Mouse (Mus musculus) myocyte (in vitro differentiated cells): ENCODE data around the gene Daxx. TPM values are rescaled to one million over a fixed set of nuclear protein-coding genes. Genes with fewer than 3 reads are reported as not detected.
"Not testable (repeated sequence)": the region's sequence is repeated elsewhere in the genome, so short reads cannot be mapped to it uniquely, and the experiment has no call there.

Source experiments
- H3K27me3 ChIP-seq: one replicate; pipeline ENCODE4 v1.6.1; 2011; ENCODE audit not compliant: control insufficient read depth, insufficient read depth, insufficient read length
- H3K36me3 ChIP-seq: one replicate; pipeline ENCODE4 v1.6.1; 2011; ENCODE audit not compliant: control insufficient read depth, insufficient read depth
- H3K4me2 ChIP-seq: one replicate; pipeline ENCODE4 v1.6.1; 2011; ENCODE audit warnings: low read depth, control low read depth
- H3K4me3 ChIP-seq: one replicate; pipeline ENCODE4 v1.5.1; 2011; ENCODE audit warnings: mild to moderate bottlenecking, control low read depth, moderate library complexity
- H3K79me2 ChIP-seq: one replicate; pipeline ENCODE4 v1.6.1; 2011; ENCODE audit not compliant: control insufficient read depth, insufficient read depth
- H3ac ChIP-seq: one replicate; pipeline ENCODE4 v1.6.1; 2011; ENCODE audit not compliant: control insufficient read depth, insufficient read length
- CEBPB ChIP-seq: IDR thresholded peaks from 2 replicates; pipeline ENCODE4 v1.6.1; 2011; ENCODE audit warnings: mild to moderate bottlenecking, moderate library complexity; ENCODE audit not compliant: poor library complexity, insufficient read depth, severe bottlenecking
- E2F4 ChIP-seq: IDR thresholded peaks from one replicate; pipeline ENCODE4 v1.6.1; 2011; ENCODE audit warnings: mild to moderate bottlenecking, control low read depth, moderate library complexity; ENCODE audit not compliant: insufficient read depth
- MAX ChIP-seq: IDR thresholded peaks from one replicate; pipeline ENCODE4 v1.6.1; 2011; ENCODE audit warnings: low read depth, mild to moderate bottlenecking, control low read depth
- MYOD1 ChIP-seq, 3 experiments: IDR thresholded peaks; one replicate each; pipeline ENCODE4 v1.6.1; 2011; ENCODE audit warnings: control low read depth in 2 of 3, low read depth in 2 of 3, mild to moderate bottlenecking in 2 of 3, moderate library complexity in 1 of 3; ENCODE audit not compliant: insufficient read length in 2 of 3, control insufficient read depth in 1 of 3
- MYOG ChIP-seq, 3 experiments: IDR thresholded peaks; one replicate each; pipeline ENCODE4 v1.6.1; 2011; ENCODE audit warnings: control low read depth in 2 of 3, low read depth in 2 of 3, mild to moderate bottlenecking in 2 of 3; ENCODE audit not compliant: insufficient read length in 2 of 3, control insufficient read depth in 1 of 3, insufficient read depth in 1 of 3
- POLR2A ChIP-seq: IDR thresholded peaks from one replicate; pipeline ENCODE4 v1.6.1; 2011; ENCODE audit warnings: low read depth, mild to moderate bottlenecking, control low read depth, moderate library complexity; ENCODE audit not compliant: insufficient read length
- POLR2AphosphoS2 ChIP-seq: IDR thresholded peaks from one replicate; pipeline ENCODE4 v1.6.1; 2011; ENCODE audit warnings: low read depth, control low read depth; ENCODE audit not compliant: insufficient read length
- REST ChIP-seq: IDR thresholded peaks from one replicate; pipeline ENCODE4 v1.6.1; 2011; ENCODE audit warnings: mild to moderate bottlenecking, control low read depth, moderate library complexity; ENCODE audit not compliant: insufficient read depth, insufficient read length
- SRF ChIP-seq: IDR thresholded peaks from one replicate; pipeline ENCODE4 v1.6.1; 2011; ENCODE audit warnings: low read depth; ENCODE audit not compliant: control insufficient read depth, insufficient read length
- TCF12 ChIP-seq: IDR thresholded peaks from one replicate; pipeline ENCODE4 v1.6.1; 2011; ENCODE audit warnings: mild to moderate bottlenecking, control low read depth; ENCODE audit not compliant: poor library complexity, insufficient read depth, severe bottlenecking
- TCF3 ChIP-seq: IDR thresholded peaks from one replicate; pipeline ENCODE4 v1.6.1; 2011; ENCODE audit warnings: low read depth, control low read depth; ENCODE audit not compliant: insufficient read length
- USF1 ChIP-seq: IDR thresholded peaks from one replicate; pipeline ENCODE4 v1.6.1; 2011; ENCODE audit warnings: low read depth, mild to moderate bottlenecking, control low read depth, moderate library complexity
- polyA plus RNA-seq: library from polyadenylated mRNA; unstranded; fragments of >200 nt; fragmentation: generic; extraction: Trizol; gene quantifications from one replicate; pipeline ENCODE4 v1.2.1, GENCODE M21; 2012; ENCODE audit warnings: missing spikeins

The Daxx gene
- polyA plus RNA-seq, 1 experiment, result 16.9 TPM

GRCm38 (mm10) chr17:33901653-33902052 lies 7.6 kb upstream of the Daxx start:
- Histone ChIP-seq H3K79me2 (no peaks in the 10 kb centered on the region), H3K27me3 (no peaks in the 10 kb centered on the region), H3K36me3 (no peaks in the 10 kb centered on the region), H3K4me3 (no peak overlapping the region), H3ac (no peak overlapping the region), H3K4me2 (no peak overlapping the region)
- no peak for TF ChIP-seq TCF3
- no peak for TF ChIP-seq REST
- TF ChIP-seq POLR2AphosphoS2, result no peak
- no peak for TF ChIP-seq MYOD1 (IDR thresholded peaks at IDR 0.05; ENCODE audit: control insufficient read depth in 1 of 3, insufficient read length in 2 of 3, low read depth in 2 of 3)
- no peak for TF ChIP-seq POLR2A
- TF ChIP-seq CEBPB, result no peak
- no peak for TF ChIP-seq MAX
- no peak for TF ChIP-seq MYOG (IDR thresholded peaks at IDR 0.05; ENCODE audit: control insufficient read depth in 1 of 3, insufficient read depth in 1 of 3, insufficient read length in 2 of 3, low read depth in 2 of 3)
- TF ChIP-seq TCF12, result no peak
- TF ChIP-seq USF1, result no peak
- no peak for TF ChIP-seq E2F4
- TF ChIP-seq SRF, result no peak

- Histone ChIP-seq H3ac (no peak overlapping the region), H3K79me2 (no peaks in the 10 kb centered on the region)
- TF ChIP-seq TCF3, result no peak
- TF ChIP-seq SRF, result no peak
- TF ChIP-seq MAX, result no peak
- TF ChIP-seq POLR2AphosphoS2, result no peak
- no peak for TF ChIP-seq MYOD1 (IDR thresholded peaks at IDR 0.05; ENCODE audit: control insufficient read depth in 1 of 3, insufficient read length in 2 of 3, low read depth in 2 of 3)
- no peak for TF ChIP-seq USF1
- TF ChIP-seq E2F4, result no peak
- no peak for TF ChIP-seq TCF12
- no peak for TF ChIP-seq MYOG (IDR thresholded peaks at IDR 0.05; ENCODE audit: control insufficient read depth in 1 of 3, insufficient read depth in 1 of 3, insufficient read length in 2 of 3, low read depth in 2 of 3)
- no peak for TF ChIP-seq CEBPB
- no peak for TF ChIP-seq REST
- TF ChIP-seq POLR2A, result no peak
These were observed 7.1 kb upstream of the Daxx start for GRCm38 (mm10) chr17:33902079-33902478.

GRCm38 (mm10) chr17:33902491-33902890 lies 6.7 kb upstream of the Daxx start:
- H3K4me2 ChIP-seq, result no peak overlapping the region
- H3ac ChIP-seq, result no peak overlapping the region
- no peak overlapping the region for H3K4me3 ChIP-seq
- H3K36me3 ChIP-seq, result no peaks in the 10 kb centered on the region
- no peaks in the 10 kb centered on the region for H3K79me2 ChIP-seq
- no peaks in the 10 kb centered on the region for H3K27me3 ChIP-seq
- no peak for TF ChIP-seq REST

More at GRCm38 (mm10) chr17:33902079-33902478, 7.1 kb upstream of the Daxx start:
- Histone ChIP-seq H3K4me3 (no peak overlapping the region), H3K4me2 (no peak overlapping the region), H3K36me3 (no peaks in the 10 kb centered on the region), H3K27me3 (no peaks in the 10 kb centered on the region)

- not testable (repeated sequence) for H3ac ChIP-seq, H3K4me2 ChIP-seq, H3K79me2 ChIP-seq, H3K4me3 ChIP-seq, H3K27me3 ChIP-seq, H3K36me3 ChIP-seq
These were observed 5.1 kb upstream of the Daxx start for GRCm38 (mm10) chr17:33903911-33904651.

DNA sequence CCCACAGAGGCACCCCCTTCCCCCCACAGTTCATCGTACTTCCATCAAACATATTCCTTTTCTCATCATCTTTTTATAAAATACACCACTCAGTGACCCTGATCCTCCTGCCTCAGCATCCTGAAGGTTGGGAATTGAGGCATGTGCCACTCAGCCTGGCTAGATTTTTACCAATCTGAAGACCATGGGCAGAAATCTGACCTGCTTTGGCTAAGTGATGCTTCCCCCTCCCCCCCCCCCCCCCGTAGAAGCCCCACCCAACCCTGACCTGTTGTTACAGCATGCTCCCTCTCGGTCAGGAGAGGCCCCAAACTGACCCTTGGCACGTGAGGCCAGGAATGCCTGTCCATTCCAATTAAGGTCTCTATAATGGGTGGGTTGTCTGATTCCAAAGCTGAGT lies 4.4 kb upstream of the Daxx start, which contains the start of gene Platr17:
Gene Platr17, plus strand, starts transcription at position 301 of the 400 bp plus-strand sequence.
- not testable (repeated sequence) for H3ac ChIP-seq, H3K4me2 ChIP-seq, H3K4me3 ChIP-seq, H3K36me3 ChIP-seq, H3K79me2 ChIP-seq, H3K27me3 ChIP-seq
